ENCODE assay signal across 18 mouse cellular contexts in genomic region chr3:99295301-99295700, GRCm38 (mm10).
"Had no signal": no experiment of that assay in that cellular context is flagged by ENCODE, and none has a peak within 500 bp of the region (broad histone marks: within the 10 kb centered on the region; RNA-seq: fewer than 3 reads in every experiment).

No protein-coding gene starts in this region.

- H3K27ac ChIP-seq: liver, embryonic 14.5 days; midbrain, embryonic 10.5 days; midbrain, embryonic 15.5 days; neural tube, embryonic 13.5 days; stomach, embryonic 15.5 days had no signal

- H3K9me3 ChIP-seq: midbrain, embryonic 10.5 days; midbrain, embryonic 15.5 days; neural tube, embryonic 13.5 days; stomach, embryonic 15.5 days had no signal

- H3K36me3 ChIP-seq: midbrain, embryonic 10.5 days; midbrain, embryonic 15.5 days; neural tube, embryonic 13.5 days; stomach, embryonic 15.5 days had no signal

- H3K9ac ChIP-seq: liver, embryonic 14.5 days; liver, postnatal 0 days; lung, embryonic 14.5 days; midbrain, embryonic 15.5 days; neural tube, embryonic 13.5 days; stomach, embryonic 15.5 days had no signal

- ATAC-seq: liver, postnatal 0 days; lung, postnatal 0 days; midbrain, embryonic 15.5 days had no signal

- H3K4me1 ChIP-seq: megakaryocyte, embryonic 14.5 days; neural tube, embryonic 13.5 days; stomach, embryonic 15.5 days had no signal

- DNase-seq: kidney, adult 18-20 months; kidney, adult 9 months; kidney, postnatal 14 days; kidney, postnatal 4 days; left cerebral cortex, postnatal 4 days; liver, postnatal 0 days; lung, embryonic 14.5 days; retina, postnatal 1 day; right cerebral cortex, postnatal 4 days; thymus, postnatal 25 days had no signal

- H3K4me3 ChIP-seq: megakaryocyte, embryonic 14.5 days; midbrain, embryonic 10.5 days; midbrain, embryonic 15.5 days; neural tube, embryonic 13.5 days; stomach, embryonic 15.5 days had no signal

- H3K4me2 ChIP-seq: liver, embryonic 11.5 days; lung, embryonic 14.5 days; midbrain, embryonic 15.5 days; neural tube, embryonic 13.5 days; stomach, embryonic 15.5 days had no signal

- H3K27me3 ChIP-seq: megakaryocyte, embryonic 14.5 days; midbrain, embryonic 15.5 days; neural tube, embryonic 13.5 days; stomach, embryonic 15.5 days had no signal
